Mouse (Mus musculus): ENCODE data around the gene Tnrc6b. TPM values are rescaled to one million over a fixed set of nuclear protein-coding genes. Genes with fewer than 3 reads are reported as not detected.
A peak's percentile ranks its signal among the peaks of the same experiment; 100 is the strongest.

Gene Tnrc6b
- total RNA-seq, 2 experiments from 2014 or later = 44.6 to 66.8 TPM

DNA sequence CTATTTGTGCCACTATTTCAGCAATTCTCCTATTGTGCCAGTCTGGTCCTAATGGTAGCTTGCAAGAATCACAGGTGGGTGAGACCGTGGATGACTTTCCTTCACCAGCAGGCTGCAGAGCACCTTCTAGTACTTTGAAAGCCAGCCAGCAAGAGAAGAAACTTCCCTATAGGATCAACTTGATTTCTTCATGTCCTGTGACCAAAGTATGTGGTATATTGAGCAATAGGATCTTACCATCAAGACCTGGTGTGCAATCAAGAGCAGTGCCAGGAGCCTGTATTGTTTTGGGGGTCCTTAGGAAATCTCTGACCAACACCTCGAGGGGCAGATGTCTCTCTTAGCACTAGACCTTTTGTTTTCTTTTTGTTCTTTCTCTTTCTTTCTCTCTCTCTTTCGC lies 81.4 kb downstream of the Tnrc6b start:
- DNase-seq = no peak

GRCm38 (mm10) chr15:80795076-80795475 lies 84.0 kb downstream of the Tnrc6b start:
- no peak for DNase-seq

GRCm38 (mm10) chr15:80797757-80798156 lies 86.6 kb downstream of the Tnrc6b start:
- peak; percentile 50 for DNase-seq

DNA sequence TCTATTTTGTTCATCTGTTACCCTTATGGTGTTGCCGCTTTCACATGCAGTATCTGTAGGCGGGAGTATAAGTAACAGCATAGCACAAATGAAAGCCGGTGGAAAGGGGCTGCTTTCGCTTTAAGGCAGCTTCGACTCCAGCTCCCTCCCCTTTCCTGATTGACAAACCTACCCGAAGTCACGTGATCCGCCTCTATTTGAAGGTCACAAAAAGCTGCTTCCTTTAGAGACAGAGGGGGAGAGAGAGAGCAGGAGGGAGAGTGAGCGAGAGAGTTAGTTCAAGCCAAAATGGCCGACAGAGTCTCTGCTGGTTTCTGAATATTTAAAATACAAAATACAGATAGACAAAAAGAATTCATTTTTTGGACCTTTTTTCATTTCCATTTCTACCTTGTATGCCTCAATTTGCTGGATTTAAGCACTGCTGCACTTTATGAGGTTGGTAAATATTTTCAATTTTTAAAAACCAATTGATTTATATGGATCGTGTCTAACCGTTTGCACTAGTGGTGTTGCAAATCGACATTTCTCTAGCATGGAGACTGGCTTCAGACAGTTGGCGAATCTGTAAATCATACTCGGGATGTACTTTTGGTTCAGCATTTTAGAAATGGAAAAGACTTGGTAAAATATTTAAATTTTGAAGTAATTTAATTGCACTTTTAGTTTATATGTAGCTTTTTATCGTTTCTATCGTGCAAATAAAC lies 87.4 kb downstream of the Tnrc6b start:
- peak; percentile 93 for DNase-seq

DNA sequence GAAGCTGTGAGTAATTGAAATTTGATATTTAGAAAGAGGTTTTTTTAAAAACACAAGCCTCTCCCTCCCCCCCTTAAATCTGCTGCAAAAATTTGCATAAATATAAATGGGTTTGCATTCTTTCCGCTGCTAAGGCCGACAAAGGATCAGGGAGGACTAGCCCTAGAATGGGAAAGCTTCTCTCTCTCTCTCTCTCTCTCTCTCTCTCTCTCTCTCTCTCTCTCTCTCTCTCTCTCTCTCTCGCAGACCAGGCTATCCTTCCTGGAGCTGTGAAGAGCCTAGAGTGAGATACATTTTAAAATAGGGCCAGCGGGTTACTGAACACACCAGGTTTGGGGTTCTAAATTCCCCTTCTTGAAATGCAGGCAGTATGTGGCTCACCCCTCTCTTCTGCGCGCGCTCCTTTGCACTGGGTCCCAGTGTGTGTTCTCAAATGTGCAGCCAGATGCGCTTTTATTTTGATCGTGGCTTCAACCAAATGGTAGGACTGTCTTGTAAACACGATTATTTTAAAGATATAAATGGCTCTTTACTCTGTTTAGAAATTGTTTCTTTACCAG lies 88.0 kb downstream of the Tnrc6b start:
- DNase-seq = peak; percentile 59

- DNase-seq = peak; percentile 63
Measured at GRCm38 (mm10) chr15:80799634-80800137, 88.6 kb downstream of the Tnrc6b start.

DNA sequence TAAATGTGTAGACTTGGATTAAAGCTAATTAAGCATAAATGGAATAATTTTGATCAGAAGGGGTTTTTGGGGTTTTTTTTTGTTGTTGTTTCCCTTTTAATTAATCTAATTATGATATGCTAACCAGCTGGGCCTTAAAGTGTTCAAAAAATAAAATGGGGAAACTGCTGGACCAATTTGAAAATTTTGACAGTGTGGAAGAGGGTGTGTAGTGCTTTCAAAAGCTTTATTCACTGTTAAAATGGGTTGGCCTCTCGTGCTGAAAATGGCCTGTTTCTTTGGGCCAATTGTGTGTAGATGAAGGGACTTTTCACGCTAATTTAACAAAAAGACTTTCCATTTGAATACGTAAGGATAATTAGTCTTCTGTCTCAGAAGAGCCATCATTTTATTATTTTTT lies 89.1 kb downstream of the Tnrc6b start:
- DNase-seq = no peak

DNA sequence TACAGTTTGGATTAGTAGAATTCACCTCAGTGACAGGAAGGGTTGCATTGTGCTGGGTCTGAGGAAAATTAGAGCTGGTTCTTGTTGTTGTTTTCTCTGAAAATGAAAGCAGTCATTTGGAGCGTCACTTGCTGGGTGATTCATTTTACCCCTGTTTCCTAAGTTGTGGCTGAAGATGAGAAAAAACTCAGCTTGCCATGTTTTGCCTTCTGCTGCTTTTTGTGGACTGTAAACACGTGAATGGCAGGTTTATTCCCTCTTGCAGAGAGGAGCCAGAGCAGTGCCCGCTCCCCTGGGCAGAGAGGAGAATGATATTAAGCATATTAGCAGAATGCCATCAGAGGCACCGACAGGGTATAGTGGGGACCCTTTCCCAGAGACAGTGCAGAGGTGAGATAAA lies 89.7 kb downstream of the Tnrc6b start:
- no peak for DNase-seq

DNA sequence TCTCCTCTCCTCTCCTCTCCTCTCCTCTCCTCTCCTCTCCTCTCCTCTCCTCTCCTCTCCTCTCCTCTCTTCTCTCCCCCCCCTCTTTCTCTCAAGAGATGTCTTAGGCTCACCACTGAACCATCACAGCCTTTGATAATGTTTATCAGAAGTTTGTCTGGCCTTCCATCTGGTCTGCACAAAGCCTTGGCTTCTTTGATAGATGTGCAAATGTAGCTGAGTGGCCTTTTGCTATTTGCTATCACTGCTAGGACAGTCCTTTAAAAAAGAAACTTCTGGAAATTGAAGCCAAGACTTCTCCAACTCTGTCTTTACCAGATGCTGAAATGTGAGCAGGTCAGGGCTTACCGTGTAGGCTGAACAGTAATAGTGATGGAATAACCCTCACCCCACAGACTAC lies 90.5 kb downstream of the Tnrc6b start:
- DNase-seq = no peak

DNA sequence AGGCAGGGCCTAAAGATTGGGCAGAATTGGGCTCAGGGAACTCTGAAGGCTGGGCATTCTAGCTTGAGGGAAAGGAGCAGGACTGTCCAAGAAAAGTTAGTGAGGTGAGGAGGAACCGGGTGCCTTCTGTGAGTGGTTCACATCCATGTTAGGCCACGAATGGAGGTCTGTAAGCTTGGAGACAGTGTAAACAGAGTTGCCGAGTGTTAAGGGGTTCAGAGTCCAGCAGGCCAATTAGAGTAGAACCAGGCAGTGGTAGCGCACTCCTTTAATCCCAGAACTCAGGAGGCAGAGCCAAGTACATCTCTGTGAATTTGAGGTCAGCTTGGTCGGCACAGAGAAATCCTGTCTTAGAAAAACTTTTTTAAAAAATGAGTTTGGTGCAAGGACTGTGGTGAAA lies 96.0 kb downstream of the Tnrc6b start:
- DNase-seq = no peak

- no peak for DNase-seq
Measured at GRCm38 (mm10) chr15:80810226-80810625, 99.1 kb downstream of the Tnrc6b start.

- DNase-seq = no peak
Measured at GRCm38 (mm10) chr15:80812840-80813239, 101.7 kb downstream of the Tnrc6b start.

- no peak for DNase-seq
Measured at GRCm38 (mm10) chr15:80814792-80815191, 103.7 kb downstream of the Tnrc6b start.

GRCm38 (mm10) chr15:80822276-80822675 lies 111.2 kb downstream of the Tnrc6b start:
- no peak for DNase-seq

GRCm38 (mm10) chr15:80831170-80831569 lies 120.1 kb downstream of the Tnrc6b start:
- no peak for DNase-seq

DNA sequence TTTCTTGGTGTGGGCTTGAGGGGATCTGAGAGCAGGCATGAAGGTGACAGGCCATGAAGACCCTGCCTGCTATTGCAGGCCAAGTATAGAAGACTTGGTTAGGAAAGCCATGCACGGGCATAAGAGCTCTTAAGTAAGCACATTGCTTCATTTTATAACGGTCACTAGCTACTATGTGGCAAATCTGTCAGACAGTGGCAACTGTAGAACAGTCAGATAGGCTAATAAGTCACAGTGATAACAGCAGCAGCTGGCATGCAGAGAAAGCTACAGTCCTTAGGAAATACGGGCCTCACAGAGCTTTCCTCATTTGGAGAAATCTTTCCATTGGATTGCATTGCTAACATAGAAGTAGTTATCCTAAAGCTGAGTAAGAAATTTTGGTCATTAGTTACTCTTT lies 121.7 kb downstream of the Tnrc6b start:
- DNase-seq = no peak

DNA sequence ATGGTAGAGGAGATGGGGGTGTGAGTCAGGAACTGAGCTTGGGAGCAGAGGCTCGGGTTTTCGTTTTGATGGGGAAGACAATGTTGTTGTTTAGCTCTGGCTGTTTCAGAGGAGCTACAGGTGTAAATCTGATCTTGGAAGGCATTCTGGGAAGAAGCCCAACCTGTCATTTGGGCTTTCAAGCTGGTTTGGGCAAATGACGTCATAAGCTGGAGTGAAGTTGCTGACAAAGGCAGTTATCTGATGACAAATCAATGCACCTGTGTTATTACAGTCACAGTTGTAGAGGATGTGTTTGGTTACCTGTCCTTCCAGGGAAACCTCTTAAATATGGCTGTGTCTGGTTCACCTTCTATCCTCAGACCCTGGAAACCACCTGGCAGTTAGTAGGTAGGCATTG lies 125.1 kb downstream of the Tnrc6b start:
- DNase-seq = no peak

- DNase-seq = no peak
Measured at GRCm38 (mm10) chr15:80838836-80839235, 127.7 kb downstream of the Tnrc6b start.

GRCm38 (mm10) chr15:80839653-80840420 lies 128.7 kb downstream of the Tnrc6b start:
- no peak for DNase-seq

GRCm38 (mm10) chr15:80844262-80844661 lies 133.1 kb downstream of the Tnrc6b start:
- peak; percentile 20 for DNase-seq

- no peak for DNase-seq
Measured at GRCm38 (mm10) chr15:80844926-80845325, 133.8 kb downstream of the Tnrc6b start.

DNA sequence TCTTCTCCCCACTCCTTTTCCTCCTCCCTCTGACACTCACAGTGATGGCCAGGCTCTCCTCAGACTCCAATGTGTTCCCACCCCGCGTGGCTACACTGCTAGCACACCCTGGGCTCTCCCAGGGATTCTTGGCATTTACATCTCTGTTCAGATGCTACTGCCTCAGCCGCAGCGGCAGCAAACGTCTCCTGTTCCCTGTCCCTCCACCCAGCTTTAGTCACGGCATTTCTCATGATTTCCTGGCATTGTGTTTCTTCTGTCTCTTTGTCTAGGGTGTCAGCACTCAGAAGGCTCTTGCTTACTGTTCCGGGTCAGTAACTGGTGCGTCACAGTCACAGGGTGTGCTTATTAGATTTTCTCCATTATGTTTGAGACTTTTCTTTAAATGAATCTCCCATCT lies 138.9 kb downstream of the Tnrc6b start:
- no peak for DNase-seq

Measured in adrenal gland, postnatal 10 days (tissue).